Mouse (Mus musculus) kidney, adult 8-10 months (tissue): ENCODE data around the gene E2f7.

Experiments
- DNase-seq, 2 experiments: peaks; one replicate each; pipeline ENCODE4 v3.0.0; 2022

Gene E2f7

DNA sequence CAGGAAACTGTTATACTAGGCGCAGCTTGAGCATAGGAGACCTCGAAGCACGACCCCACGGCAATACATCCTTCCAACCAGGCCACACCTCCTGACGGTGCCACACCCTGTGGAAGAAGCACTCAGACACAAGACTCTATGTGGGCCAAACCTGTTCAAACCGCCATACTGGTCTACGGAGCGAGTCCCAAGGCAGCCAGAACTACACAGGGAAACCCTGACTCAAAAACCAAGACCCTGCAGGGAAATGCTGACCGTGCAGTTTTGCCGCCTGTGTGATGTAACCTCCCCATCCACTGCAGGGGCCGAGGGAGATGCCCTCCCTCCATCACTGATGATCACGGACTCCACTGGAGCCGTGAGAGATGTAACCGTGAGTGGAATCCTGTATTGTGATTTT, 36.5 kb downstream of the E2f7 start:
- no peak for DNase-seq

DNA sequence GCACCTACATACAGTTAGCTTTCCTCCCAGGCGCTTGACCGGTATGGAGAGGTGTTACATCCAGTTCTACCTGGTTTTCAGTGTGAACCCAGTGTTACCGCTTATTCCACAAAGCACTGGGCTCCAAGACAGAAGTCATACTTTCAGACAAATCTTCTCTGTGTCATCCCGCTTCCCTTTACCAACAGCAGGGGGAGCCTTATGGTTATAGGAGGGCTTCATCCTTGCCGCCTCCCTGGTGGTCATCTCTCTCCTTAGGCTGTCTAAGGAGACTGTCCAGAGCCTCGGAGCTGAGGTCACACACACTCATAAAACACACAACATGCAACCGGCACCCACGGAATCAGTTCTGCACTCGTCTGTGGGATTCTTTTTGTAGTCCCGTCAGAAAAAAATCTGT, 37.4 kb downstream of the E2f7 start:
- DNase-seq, result no peak

DNA sequence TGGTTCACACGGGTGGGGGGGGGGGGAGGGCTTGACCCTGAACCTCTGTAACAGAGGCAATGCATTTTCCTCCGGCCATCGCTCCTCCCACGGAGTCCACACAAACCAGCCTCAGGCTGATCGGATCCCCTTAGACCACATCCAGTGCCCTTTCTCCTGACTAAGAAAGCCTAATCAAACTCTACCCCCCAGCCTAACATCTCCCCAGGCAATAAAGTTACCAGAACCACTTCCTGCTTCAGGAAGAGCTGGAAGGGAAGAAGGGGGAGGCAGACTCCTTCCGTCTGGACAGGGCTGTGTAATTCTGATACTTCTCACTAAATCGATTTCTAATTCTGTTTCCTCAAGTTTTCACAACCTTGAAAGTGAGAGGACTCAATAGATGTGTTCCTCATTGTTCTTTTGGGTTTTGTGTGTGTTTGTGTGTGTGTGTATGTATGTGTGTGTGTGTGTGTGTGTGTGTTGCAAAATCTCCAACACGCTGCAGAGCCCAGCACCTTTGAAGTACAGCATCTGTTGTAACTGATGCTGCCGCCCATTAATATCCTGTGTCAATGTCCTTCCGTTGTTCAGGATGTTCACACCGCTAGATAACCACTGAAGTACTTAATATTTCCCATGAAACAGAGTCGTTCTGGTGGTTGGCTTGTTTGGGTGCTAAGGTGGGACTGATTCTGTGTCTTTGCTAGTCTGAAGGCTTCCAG, 43.0 kb downstream of the E2f7 start:
- DNase-seq, result no peak

DNA sequence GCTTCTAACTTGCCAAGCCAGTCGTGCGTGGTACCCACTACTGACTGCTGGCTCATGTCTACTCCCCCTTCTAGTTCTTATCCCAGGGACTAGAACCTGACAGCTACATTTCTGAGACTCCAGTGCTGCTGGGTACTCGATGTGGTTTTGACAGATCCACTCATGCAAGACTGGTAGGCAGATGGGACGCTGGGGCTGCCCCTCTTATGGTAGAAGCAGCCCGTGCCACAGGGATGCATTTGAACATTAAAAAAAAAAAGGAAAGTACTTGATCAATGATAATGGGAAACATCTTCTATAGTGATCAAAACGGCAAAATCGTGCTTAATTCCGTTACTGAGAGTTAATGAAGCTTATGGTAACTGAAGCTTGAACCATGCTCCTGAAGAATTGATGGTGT, 44.4 kb downstream of the E2f7 start:
- DNase-seq, result no peak

DNA sequence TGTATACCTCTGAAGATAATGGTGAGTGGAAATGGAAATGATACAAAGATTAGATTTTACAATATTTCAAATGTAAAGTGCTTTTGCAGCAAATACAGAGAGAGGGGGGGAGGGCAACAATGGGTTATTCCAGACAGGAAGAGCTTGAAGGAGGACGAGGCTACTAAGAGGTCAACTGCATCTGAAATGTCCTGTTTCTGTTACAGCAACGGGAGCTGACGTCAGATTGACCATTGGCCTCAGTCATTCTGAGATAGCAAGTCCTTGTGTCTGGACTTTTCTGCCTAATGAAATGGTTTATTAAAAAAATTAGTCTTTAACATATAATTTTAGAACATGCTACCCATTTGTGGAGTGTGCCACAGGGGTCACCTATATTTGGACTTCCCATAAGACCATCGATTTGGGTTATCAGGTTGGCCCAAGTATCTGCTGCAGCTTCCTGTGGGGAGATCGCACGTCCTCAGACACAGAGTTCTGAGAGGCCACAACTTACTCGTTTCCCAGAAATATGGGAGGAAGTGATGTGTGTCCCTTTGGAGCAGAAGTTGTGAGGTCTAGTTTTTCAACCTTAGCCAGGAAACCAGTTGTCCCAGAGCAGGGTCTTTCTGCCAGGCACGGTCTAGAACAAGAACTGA, 48.0 kb downstream of the E2f7 start:
- no peak for DNase-seq

DNA sequence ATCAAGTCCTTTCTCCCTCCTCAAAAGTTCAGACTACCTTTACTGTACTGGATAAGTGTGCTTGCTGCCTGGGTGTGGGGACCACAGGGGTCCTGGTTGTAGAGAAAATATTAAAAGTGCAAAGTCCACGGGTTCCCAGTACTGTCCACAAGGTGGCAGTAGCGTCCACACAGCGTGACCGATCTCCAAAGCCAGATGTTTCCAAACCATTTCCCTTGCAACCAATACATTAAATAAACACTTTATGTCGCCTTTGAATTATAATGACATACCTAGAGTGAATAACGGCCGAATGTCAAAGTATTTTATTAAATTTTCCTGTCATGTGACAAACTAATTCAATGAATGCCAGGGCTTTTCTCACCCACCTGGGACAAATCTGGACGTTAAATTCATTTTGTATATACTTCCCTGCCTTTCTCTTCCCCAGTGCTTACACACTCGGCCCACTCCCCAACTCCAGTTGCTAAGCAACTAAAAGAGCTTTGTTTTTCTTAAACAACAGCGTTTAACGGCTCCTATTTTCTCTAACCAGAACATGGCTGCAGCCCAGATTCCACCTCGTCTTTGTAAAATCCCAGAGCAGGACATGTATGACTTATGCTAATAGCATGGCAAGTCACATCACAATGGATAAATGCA, 49.4 kb downstream of the E2f7 start:
- DNase-seq, result peak; percentile 12 to 51

DNA sequence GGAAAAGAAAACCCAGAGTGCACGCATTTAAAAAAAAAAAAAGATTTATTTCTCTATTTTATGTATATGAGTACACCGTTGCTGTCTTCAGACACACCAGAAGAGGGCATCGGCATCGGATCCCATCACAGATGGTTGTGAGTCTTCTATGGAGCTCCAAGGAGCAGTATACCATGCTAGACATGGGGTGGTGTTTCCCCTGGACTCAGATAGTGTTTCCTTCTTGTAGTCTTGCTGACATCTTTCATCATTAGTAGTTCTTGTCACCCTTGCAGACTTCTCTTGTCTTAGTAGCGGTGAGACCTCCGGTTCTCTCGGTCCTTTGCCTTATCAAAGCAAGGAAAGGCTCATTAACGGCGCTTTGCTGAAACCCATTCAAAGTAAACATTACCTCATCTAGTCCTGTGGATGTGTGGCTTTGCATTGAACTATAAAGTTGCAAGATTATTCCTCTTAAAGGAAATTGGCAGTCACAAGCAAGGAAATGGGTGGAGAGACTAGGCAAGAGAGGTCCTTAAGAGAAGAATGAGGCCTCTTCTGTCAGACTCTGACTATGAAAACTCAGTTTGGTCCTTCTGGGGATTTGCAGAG, 50.1 kb downstream of the E2f7 start:
- no peak for DNase-seq

DNA sequence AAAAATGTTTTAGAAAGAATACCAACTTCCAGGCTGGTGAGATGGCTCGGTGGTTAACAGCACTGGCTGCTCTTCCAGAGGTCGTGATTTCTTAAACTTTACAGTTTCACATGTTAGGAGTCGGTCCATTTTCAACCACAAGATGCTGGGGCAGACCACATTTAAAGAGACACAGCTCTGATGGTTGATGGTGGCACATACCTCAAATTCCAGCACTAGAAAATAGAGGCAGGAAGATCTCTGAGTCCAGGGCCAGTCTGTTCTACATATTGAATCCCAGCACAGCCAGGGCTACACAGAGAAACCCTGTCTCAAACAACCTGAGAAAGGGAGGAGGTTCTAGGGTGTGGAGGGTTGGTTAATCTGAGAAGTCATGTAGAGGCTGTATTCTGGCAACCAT, 56.1 kb downstream of the E2f7 start:
- no peak for DNase-seq

DNA sequence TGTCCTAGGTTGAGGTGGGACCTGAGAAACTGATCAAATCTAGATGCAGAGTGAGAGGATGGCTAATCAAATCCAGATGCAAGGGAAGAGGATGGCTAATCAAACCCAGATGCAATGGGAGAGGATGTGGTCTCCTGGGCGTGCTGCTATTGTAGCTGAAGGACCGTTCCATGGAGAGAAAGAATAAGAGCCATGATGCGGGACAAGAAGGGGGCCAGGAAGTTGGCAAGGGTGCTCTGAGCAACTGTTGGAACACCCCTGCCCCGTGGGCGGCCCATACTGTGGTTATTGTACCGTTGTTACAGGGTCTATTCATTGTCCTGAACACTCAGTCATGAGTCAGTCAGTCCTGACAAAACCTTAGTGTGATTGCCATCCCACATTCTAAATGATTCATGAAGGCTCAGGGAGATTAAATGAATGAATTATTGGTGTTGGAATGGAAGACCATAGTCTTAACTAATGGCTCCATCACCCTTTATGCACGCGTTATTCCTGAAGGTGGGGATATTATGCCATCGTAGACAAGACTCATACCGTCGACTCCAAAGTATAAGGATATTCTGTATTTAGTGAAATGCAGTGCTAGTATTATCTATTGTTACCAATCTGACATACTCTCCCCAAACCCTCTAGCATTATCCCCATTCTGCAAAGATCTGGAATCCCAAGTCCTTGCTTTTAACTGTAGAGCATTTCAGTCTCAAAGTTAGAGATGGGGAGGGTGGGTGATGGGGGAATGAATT, 59.2 kb downstream of the E2f7 start:
- DNase-seq, result no peak

DNA sequence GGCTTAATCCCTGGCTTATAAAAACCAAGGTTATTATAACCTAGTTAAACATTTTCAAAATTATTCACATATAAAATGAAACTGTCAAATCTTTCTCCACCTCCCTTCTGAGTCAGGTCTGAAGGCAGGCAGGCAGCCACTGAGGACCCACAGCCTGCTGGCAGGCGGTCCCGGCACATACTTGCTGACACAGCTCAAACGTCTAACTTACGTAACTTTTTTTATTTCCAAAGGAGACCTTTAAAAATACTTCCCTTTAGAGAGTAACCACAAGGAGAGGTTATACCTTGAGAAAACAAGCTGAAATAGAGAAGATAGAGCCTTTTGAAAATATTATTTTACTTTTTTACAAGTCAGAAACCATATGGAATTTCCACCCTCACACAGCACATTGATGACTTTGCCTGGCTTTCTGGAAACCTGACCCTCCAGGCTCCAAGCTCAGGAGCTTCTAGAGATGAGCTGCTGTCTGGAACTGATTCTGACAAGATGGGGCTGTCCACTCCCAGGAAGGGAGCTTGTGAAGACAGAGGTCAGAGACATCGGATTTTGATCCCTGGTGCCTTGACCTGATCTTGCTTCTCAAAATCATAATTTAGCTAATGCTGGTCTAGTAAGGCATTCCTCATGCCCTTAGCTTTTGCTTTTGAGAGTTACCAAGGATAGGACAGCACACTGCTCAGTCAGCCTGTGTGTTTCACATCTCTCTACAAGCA, 59.9 kb downstream of the E2f7 start:
- peak; percentile 49 to 57 for DNase-seq

DNA sequence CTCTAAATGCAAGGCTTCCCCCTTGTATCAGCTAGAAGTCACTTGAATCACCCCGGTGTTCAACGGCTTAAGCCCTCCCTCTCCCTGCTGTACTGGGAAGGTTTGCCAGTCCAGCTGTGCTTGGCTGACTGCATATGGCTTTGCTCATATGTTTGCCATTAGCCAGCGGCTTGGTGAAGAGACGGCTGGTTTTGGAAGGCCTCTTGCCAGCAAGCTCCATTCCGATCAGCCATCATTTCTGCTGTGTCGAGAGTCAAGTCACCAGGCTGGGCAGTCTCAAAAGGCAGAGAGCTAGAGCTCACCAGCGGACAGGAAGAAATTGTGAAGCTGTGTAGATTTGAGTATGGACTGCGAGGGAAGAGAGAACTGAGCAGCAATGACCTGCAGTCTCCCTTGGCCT, 61.2 kb downstream of the E2f7 start:
- no peak for DNase-seq

DNA sequence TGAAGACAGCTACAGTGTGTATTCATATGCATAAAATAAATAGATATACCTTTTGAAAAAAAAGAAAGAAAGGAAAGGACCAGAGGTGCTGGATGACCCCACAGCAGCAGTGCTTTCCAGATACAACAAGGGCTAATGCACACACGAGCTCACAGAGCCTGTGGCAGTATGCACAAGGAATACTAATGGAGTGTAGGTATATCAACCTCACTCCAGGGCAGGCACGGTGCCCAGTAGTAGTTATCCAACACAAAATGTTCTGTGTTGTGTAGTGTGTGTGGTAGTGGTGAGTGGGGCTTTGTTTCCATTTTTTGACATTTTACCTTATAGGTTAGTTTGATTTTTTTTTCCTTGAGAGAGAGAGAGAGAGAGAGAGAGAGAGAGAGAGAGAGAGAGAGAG, 65.3 kb downstream of the E2f7 start:
- DNase-seq, result no peak

DNA sequence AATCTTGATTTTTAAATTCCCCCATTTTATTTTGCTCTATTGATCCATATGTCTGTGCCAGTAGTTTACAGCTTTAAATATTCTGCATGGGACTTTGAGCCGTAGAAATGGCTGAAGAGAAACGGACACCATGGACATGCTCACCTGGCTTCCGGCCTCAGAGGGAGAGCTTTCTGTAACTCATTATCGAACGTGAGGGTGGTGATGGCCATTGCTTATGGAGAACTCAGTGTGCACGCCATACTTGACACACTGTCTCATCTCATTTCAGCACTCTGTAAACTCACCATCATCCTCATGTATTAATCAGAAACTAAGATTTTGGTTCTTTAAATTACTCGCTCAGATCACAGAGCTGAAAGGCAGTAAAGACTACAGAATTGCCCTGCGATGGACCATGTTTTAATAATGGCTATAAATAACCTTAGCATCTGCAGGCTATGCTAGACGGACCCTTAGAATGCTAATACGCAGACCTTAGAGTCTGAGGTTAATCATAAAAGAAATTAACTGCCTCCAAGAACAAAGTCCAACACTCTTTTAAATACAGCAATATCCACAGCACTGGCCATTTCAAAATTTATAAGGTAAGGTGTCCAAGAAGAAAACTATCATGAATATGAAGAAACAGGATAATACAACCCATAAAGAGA, 66.1 kb downstream of the E2f7 start:
- peak; percentile 15 to 50 for DNase-seq

DNA sequence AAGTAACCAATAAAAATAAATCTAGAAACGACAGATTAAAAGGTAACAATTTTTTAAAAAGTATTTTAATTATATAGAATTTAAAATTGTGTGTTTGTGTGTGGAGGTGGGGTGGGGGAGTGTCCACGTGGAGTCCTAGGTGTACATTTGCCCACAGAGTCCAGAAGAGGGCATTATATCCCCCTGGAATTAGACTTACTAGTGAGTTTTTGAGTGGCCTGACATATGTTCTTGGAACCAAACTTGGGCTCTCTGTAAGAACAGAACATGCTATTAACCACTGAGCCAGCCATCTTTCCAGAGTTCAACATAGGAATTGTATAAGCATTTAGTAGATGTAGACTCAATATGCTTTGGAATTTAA, 66.6 kb downstream of the E2f7 start:
- peak; percentile 13 to 18 for DNase-seq

DNA sequence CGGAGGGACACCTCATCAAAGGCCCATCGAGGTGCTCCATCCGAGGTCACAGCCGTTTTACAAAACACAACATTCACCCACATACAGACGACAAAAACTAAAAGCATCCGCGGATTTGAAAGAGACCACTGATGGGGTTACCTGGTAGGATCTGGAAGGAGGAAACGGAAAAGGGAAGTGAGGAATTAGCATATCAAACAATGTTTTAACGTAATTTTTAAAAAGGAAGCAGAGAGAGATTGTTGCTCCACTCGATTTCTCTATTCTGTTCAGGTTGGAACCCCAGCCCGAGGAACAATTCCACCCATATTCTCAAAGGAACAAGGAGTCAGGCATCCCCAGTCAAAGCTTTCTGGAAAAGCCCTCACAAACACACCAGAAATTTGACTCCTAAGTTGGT, 75.9 kb downstream of the E2f7 start:
- no peak for DNase-seq

DNA sequence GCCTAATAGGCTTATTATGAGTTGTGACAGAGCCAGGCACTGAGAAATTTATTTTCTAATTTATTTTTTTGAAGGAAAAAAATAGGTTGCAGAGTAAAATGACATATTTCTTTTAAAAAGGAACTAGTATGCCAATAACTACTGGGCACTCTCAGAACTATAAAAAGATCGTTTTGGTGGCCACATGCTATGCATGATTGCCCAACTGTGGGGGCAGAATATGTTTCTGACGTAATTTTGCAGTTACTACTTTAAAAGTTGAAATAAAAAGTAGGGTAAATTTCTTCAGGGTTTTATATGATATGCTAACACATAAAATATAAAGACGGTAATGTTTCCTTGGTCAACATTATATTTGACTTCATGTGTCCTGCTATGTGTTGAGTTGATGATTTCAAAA, 76.5 kb downstream of the E2f7 start:
- no peak for DNase-seq

DNA sequence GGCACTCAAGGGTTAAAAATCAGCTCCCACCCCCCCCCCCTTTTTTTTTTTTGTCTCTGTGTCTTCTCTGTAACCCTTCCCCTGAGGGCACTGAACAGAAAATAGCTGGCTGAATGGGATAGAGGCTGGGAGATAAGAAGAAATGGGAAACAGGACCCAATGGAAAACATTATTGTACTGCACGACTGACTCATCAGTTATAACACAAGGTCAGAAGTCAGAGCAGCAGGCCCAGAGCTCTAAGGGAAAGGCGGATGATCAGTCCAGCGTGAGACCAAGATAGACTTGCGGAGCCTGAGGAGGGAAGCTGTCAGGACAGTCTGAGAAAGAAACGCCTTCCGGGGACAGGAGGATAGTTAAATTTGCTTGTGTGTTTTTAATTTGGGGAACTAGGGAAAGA, 87.1 kb downstream of the E2f7 start:
- DNase-seq, result no peak

DNA sequence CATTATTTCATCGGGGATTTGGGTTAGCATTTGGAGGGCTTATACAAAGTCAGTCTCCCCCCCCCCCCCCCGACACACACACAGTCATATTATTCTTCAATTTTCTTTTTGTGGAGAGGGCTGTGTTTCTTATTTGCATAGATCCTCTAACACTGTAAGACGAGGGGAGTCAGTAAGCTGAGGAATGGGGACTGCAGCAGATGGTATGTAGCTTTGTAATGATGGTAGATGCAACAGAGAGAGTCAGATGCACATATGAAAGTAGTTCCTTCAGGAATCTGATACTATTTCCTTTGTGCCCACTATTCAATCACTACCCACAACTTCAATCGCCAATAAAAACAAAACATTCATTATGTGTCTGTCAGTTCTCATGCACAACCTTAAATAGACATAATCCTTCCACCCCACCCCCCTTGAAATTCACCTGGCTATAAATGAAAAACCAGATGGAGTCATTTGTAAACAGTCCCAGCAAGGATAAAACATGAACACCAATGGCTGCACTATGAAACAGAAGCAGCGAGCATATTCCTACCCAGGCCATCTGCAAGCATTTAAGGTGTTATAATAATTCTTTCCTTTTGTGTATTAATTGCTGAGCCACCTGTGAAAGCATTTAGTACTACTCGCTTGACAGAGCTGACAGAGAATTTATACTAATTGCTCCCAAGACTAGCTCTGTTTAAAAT, 90.0 kb downstream of the E2f7 start:
- DNase-seq, result no peak
